Mouse (Mus musculus) forebrain, embryonic 15.5 days (tissue): ENCODE results near the gene Hist1h2ae. TPM values are rescaled to one million over a fixed set of nuclear protein-coding genes. Genes with fewer than 3 reads are reported as not detected.

Source experiments
- ATAC-seq: fragments of 200-750 bp; cut with Nextera tagmentation; replicated peaks from 2 replicates; pipeline ENCODE4 v1.8.0; 2017; ENCODE audit warnings: mild to moderate bottlenecking, moderate TSS enrichment, moderate library complexity
- H3K27ac ChIP-seq: fragments of 300-500 bp; sonication (generic); replicated peaks from 2 replicates; pipeline ENCODE4 v1.5.1; 2015; ENCODE audit warnings: mild to moderate bottlenecking, inconsistent platforms
- H3K27me3 ChIP-seq: fragments of 300-500 bp; sonication (generic); 2 replicates; pipeline ENCODE4 v1.6.1; 2015; ENCODE audit warnings: inconsistent platforms
- H3K36me3 ChIP-seq: fragments of 300-500 bp; sonication (generic); 2 replicates; pipeline ENCODE4 v1.6.1; 2015; ENCODE audit warnings: mild to moderate bottlenecking, inconsistent platforms
- H3K4me1 ChIP-seq: fragments of 300-500 bp; sonication (generic); 2 replicates; pipeline ENCODE4 v1.6.1; 2015; ENCODE audit warnings: inconsistent platforms
- H3K4me2 ChIP-seq: fragments of 300-500 bp; sonication (generic); replicated peaks from 2 replicates; pipeline ENCODE4 v1.6.1; 2015; ENCODE audit warnings: mild to moderate bottlenecking, inconsistent platforms
- H3K4me3 ChIP-seq: fragments of 300-500 bp; sonication (generic); 2 replicates; pipeline ENCODE4 v1.5.1; 2015; ENCODE audit warnings: mild to moderate bottlenecking, inconsistent platforms
- H3K9ac ChIP-seq: fragments of 300-500 bp; sonication (generic); replicated peaks from 2 replicates; pipeline ENCODE4 v1.6.1; 2015; ENCODE audit warnings: mild to moderate bottlenecking, inconsistent platforms
- H3K9me3 ChIP-seq: fragments of 300-500 bp; sonication (generic); 2 replicates; pipeline ENCODE4 v1.6.1; 2016; ENCODE audit warnings: inconsistent platforms
- WGBS: fragments of 180-500 bp; shearing (Covaris S2); methylation state at CpG from one replicate; pipeline ENCODE4 v1.1.7; 2015; ENCODE audit warnings: mixed read lengths; 5-methylcytosine and 5-hydroxymethylcytosine counted together
- polyA plus RNA-seq: library from polyadenylated mRNA; unstranded; fragments of >200 nt; fragmentation: Nextera tagmentation; extraction: Ambion mirVana; gene quantifications from 2 replicates; pipeline ENCODE4 v1.2.1, GENCODE M21; 2015

Hist1h2ae gene
- polyA plus RNA-seq, 1 experiment from 2014 or later = 48.1 TPM

DNA sequence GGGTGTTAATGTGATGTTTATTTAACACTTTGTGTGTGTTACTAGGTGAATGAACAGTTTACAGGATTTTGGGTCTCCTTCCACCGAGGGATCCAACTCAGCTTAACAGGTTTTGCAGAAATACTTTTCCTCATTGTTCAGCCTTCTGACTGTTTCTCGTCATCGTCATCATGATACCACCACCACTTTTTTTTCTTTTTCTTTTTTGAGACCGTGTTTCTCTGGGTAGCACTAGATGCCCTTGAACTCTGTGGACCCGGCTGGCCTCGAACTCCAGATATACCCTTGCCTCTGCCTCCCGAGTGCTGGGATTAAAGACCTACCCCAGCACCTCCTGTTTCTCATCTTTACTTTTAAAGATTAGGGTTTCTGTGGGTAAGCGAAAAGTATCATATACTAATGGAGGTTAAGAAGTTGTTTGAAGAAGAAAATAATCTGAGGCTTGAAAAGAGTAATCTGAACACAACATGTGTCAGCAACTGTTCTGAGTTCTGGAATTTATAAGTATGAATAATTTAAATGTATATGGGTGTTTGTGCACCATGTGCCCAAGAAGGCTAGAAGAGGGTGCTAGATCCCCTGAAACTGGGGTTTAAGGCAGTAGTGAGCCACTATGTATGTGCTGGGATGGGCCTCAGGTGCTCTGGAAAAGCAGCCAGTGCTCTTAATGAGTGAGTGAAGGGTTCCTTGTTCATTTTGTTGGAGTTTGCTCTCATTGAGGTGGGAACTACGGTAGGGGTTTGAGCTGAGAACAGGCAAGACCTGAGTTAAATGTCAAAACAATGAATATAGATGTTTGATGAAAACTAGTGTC, 38.6 kb downstream of the Hist1h2ae start:
- peak overlapping the region; percentile 78 for H3K9ac ChIP-seq
- ATAC-seq = no peak
- no peaks in the 10 kb centered on the region for H3K27me3 ChIP-seq
- no peaks in the 10 kb centered on the region for H3K9me3 ChIP-seq
- peak overlapping the region; percentile 82 for H3K4me2 ChIP-seq
- 14% methylated on average over 9 of the region's 9 CpGs for WGBS
- H3K4me1 ChIP-seq = peaks cover 59% of the 10 kb centered on the region
- peak overlapping the region; percentile 58 for H3K4me3 ChIP-seq
- no peaks in the 10 kb centered on the region for H3K36me3 ChIP-seq
- peak overlapping the region; percentile 99 for H3K27ac ChIP-seq

- Histone ChIP-seq H3K27me3 (no peaks in the 10 kb centered on the region), H3K9ac (peak within 1 kb of the TSS; percentile 78), H3K36me3 (no peaks in the 10 kb centered on the region), H3K4me3 (peak within 1 kb of the TSS; percentile 58), H3K9me3 (no peaks in the 10 kb centered on the region), H3K27ac (peak within 1 kb of the TSS; percentile 99), H3K4me2 (peak within 1 kb of the TSS; percentile 82), H3K4me1 (peaks cover 53% of the 10 kb centered on the region)
- peak; percentile 88 for ATAC-seq
- under 1% methylated on average over 61 of the region's 70 CpGs for WGBS
These were observed 39.8 kb downstream of the Hist1h2ae start, which contains the start of gene Hist1h4h for GRCm38 (mm10) chr13:23530901-23531875. Gene Hist1h4h, plus strand, starts transcription at chr13:23531050.

GRCm38 (mm10) chr13:23530181-23530900, 40.7 kb downstream of the Hist1h2ae start:
- no peak for ATAC-seq
- Histone ChIP-seq H3K4me3 (peak overlapping the region; percentile 58), H3K4me1 (peaks cover 52% of the 10 kb centered on the region), H3K9ac (peak overlapping the region; percentile 78), H3K36me3 (no peaks in the 10 kb centered on the region), H3K27me3 (no peaks in the 10 kb centered on the region), H3K27ac (peak overlapping the region; percentile 99), H3K9me3 (no peaks in the 10 kb centered on the region), H3K4me2 (peak overlapping the region; percentile 82)
- WGBS = under 1% methylated on average over 20 of the region's 20 CpGs

DNA sequence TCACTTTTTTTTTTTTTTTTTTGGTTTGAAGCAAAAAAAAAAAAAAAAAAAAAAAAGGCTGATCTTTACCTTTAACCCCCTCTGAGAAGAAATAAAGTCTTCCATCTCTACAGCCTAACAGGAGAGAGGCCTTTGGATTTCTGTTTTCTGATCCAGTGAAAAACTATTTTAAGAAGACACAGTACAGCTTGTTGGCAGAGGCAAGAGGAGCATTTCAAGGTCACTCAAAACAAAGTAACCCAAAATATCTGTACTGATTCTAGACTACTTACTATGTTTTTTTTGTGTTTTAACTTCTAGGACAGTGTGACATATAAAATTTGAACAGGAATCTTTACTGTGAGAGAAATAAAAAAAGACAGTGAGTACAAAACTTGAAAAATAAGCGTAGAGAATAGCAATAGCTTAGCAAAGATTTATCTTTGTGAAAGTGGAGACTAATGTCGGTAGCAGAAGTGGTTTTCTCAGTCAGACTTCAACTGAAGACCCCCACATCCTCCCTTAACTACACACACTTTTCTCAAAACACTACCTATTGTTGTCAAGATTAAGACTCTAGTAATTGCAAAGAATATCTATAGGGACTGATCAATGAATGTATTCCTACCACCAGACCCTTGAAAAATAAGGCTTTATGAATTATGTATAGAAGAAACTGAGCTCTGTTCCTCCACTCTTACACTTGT, 41.4 kb downstream of the Hist1h2ae start:
- Histone ChIP-seq H3K36me3 (no peaks in the 10 kb centered on the region), H3K4me2 (peak overlapping the region; percentile 82)
- 23% methylated on average over 2 of the region's 2 CpGs for WGBS

DNA sequence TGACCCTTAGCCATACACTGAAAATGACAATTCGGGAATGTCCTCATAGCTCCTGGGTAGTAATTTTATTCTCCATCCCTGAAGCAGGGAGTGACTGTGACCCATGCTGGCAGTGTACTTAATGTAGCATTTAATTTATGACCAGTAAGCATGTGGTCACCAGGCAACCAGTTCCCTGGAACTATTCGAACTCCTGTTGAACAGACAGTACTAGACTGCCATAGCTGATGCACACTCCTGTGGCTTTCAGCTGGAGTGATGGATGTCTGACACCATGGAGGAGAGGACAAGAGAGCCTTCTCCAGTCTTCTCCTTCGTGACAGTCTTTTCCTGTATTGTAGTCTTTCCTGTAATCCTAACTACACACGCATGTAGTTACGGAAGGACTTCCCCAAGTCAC, 42.0 kb downstream of the Hist1h2ae start:
- Histone ChIP-seq H3K4me3 (no peak overlapping the region; the same call in 1 of the 2 replicates), H3K27ac (no peak overlapping the region), H3K4me1 (peaks cover 46% of the 10 kb centered on the region), H3K4me2 (0 out of 2 replicates have a peak overlapping the region, but pooled peaks have one; percentile 2), H3K36me3 (no peaks in the 10 kb centered on the region), H3K27me3 (no peaks in the 10 kb centered on the region), H3K9me3 (no peaks in the 10 kb centered on the region), H3K9ac (no peak overlapping the region)
- WGBS = 84% methylated on average over 5 of the region's 5 CpGs
- no peak for ATAC-seq

More for the DNA sequence above, 41.4 kb downstream of the Hist1h2ae start:
- Histone ChIP-seq H3K27ac (peak overlapping the region; percentile 99), H3K4me3 (peak overlapping the region; percentile 58), H3K9me3 (no peaks in the 10 kb centered on the region), H3K4me1 (peaks cover 52% of the 10 kb centered on the region), H3K27me3 (no peaks in the 10 kb centered on the region), H3K9ac (peak overlapping the region; percentile 78)
- no peak for ATAC-seq

DNA sequence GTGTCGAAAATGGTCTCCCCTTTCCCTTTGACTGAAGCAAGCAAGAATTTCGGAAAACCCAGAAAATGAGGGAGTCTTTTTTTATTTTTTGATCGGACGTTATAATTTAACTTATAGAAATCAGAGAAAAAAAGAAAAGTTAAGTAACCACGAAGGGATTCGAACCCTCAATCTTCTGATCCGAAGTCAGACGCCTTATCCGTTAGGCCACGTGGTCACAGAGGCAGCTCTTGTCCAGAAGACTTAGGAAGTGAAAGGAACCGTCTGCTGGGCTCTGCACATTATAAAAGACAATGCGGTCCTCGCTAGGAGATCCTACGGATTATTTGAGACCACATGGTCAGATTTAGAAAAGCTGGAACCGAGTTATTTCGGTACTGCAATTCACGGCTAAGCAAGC, 44.7 kb downstream of the Hist1h2ae start:
- 0 out of 2 replicates have a peak, but pooled peaks have one; percentile 33 for ATAC-seq
- H3K4me2 ChIP-seq = peak overlapping the region; percentile 46
- H3K9me3 ChIP-seq = no peaks in the 10 kb centered on the region
- under 1% methylated on average over 17 of the region's 17 CpGs for WGBS
- no peaks in the 10 kb centered on the region for H3K36me3 ChIP-seq
- peaks cover 30% of the 10 kb centered on the region for H3K4me1 ChIP-seq
- peak overlapping the region; percentile 89 for H3K27ac ChIP-seq
- H3K9ac ChIP-seq = peak overlapping the region; percentile 58
- H3K27me3 ChIP-seq = no peaks in the 10 kb centered on the region
- H3K4me3 ChIP-seq = peak overlapping the region; percentile 49

GRCm38 (mm10) chr13:23525901-23526300, 45.1 kb downstream of the Hist1h2ae start:
- Histone ChIP-seq H3K4me1 (peaks cover 30% of the 10 kb centered on the region), H3K4me3 (peak overlapping the region; percentile 49), H3K9me3 (no peaks in the 10 kb centered on the region), H3K27me3 (no peaks in the 10 kb centered on the region), H3K27ac (no peak overlapping the region), H3K4me2 (peak overlapping the region; percentile 46), H3K9ac (no peak overlapping the region; the same call in 1 of the 2 replicates), H3K36me3 (no peaks in the 10 kb centered on the region)
- 2% methylated on average over 10 of the region's 10 CpGs for WGBS
- no peak for ATAC-seq

DNA sequence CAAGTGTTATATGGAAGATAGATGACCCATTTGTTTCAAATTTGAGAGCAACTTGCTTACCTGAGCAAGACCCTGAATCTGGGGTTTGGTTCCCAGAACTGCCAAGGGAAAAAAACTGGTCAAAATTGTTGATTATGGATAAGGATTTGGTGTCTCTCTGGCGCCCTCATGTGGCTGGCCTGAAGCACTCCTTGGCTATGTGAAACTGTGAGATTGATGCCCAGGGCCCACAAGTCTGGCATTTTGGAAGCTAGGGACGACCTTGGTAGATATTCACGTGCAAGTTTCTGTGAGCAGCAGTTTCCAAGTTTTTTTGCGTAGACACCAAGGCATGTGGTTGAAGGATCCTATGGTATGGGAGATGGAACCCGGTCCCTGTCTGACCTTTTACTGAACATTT, 46.4 kb downstream of the Hist1h2ae start:
- Histone ChIP-seq H3K27me3 (no peaks in the 10 kb centered on the region), H3K4me1 (peaks cover 26% of the 10 kb centered on the region), H3K9me3 (no peaks in the 10 kb centered on the region), H3K27ac (no peak overlapping the region; the same call in 1 of the 2 replicates), H3K4me2 (peak overlapping the region; percentile 17; the same call in 1 of the 2 replicates), H3K4me3 (no peak overlapping the region), H3K9ac (no peak overlapping the region), H3K36me3 (no peaks in the 10 kb centered on the region)
- ATAC-seq = peak; percentile 58
- WGBS = 9% methylated on average over 5 of the region's 5 CpGs

DNA sequence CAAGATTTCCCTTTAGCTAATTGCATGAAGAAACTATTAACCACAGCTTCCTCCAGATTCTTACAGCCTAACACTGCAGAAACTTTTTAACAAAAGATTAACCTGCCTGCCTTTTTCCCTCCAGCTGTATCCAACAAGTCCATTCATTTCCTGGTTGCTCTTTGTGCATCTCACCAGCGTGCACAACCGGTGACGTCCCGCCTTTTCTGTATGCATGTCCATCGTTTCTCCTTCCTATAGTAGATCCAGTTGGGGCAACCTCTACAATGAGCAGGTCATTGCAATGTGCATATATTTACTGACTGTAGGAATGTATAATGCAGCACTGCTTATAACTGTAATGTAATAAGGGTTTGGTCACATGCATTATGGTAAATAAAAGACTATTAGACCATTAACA, 47.0 kb downstream of the Hist1h2ae start:
- H3K27ac ChIP-seq = no peak overlapping the region
- no peak overlapping the region for H3K4me3 ChIP-seq
- WGBS = 48% methylated on average over 5 of the region's 5 CpGs

DNA sequence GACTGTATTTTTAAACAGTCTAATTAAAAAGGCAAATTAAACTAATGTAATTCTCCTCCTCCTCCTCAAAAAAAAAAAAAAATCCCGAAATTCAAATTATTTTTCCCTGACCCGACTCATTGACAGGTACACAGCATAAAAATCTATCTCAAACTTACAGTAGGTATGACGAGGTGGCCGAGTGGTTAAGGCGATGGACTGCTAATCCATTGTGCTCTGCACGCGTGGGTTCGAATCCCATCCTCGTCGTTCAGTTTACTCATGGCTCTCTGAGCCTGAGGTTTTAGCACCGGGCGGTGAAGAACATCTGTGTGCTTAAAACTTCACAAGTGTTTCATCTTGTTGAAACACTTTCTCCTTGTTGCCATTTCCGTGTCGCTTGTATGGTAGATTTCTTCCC, 49.3 kb downstream of the Hist1h2ae start:
- no peaks in the 10 kb centered on the region for H3K27me3 ChIP-seq
- 0 out of 2 replicates have a peak overlapping the region, but pooled peaks have one; percentile 5 for H3K4me3 ChIP-seq
- H3K36me3 ChIP-seq = no peaks in the 10 kb centered on the region
- H3K9ac ChIP-seq = no peak overlapping the region
- peak overlapping the region; percentile 14; the same call in 1 of the 2 replicates for H3K4me2 ChIP-seq
- H3K9me3 ChIP-seq = no peaks in the 10 kb centered on the region
- WGBS = 1% methylated on average over 14 of the region's 14 CpGs
- peaks cover 17% of the 10 kb centered on the region for H3K4me1 ChIP-seq
- no peak overlapping the region for H3K27ac ChIP-seq
- no peak for ATAC-seq

More for the DNA sequence above, 47.0 kb downstream of the Hist1h2ae start:
- Histone ChIP-seq H3K36me3 (no peaks in the 10 kb centered on the region), H3K4me1 (peaks cover 23% of the 10 kb centered on the region), H3K9ac (no peak overlapping the region), H3K9me3 (no peaks in the 10 kb centered on the region), H3K27me3 (no peaks in the 10 kb centered on the region), H3K4me2 (no peak overlapping the region)
- no peak for ATAC-seq
